Mouse (Mus musculus) CH12.LX (cell line): Measurements from ENCODE around the gene Ptpn6. TPM values are rescaled to one million over a fixed set of nuclear protein-coding genes. Genes with fewer than 3 reads are reported as not detected.

Experiments
- DNase-seq: peaks from one replicate; pipeline ENCODE4 v3.0.0-alpha.2; 2013; ENCODE audit errors: extremely low read depth
- H3K27ac ChIP-seq: 2 replicates; pipeline ENCODE4 v1.5.1; 2012; ENCODE audit warnings: low read depth, mild to moderate bottlenecking, control low read depth, moderate library complexity; ENCODE audit not compliant: insufficient read depth
- H3K27me3 ChIP-seq: replicated peaks from 2 replicates; pipeline ENCODE3; 2012; ENCODE audit warnings: inconsistent platforms
- H3K36me3 ChIP-seq, 2 experiments: replicated peaks in 1 of 2; 2 replicates each; pipeline versions ENCODE3 to v1.6.1; 2012; ENCODE audit warnings: inconsistent platforms in 1 of 2, low read length in 1 of 2, mild to moderate bottlenecking in 1 of 2, mixed read lengths in 1 of 2, moderate library complexity in 1 of 2; ENCODE audit not compliant: control insufficient read depth in 1 of 2, insufficient read depth in 1 of 2
- H3K4me1 ChIP-seq, 2 experiments: 2 replicates each; pipeline ENCODE4 v1.6.1; 2012; ENCODE audit warnings: inconsistent platforms in 1 of 2, moderate library complexity in 1 of 2; ENCODE audit not compliant: insufficient read depth in 2 of 2, control insufficient read depth in 1 of 2
- H3K4me2 ChIP-seq: 2 replicates; pipeline ENCODE4 v1.6.1; 2012; ENCODE audit warnings: low read depth, mild to moderate bottlenecking, control low read depth; ENCODE audit not compliant: poor library complexity, insufficient read depth, severe bottlenecking
- H3K4me3 ChIP-seq, 3 experiments: fragments of 150-350 bp in 1 of 3; sonication (generic) in 1 of 3; replicated peaks in 1 of 3; 2 replicates each; pipeline versions ENCODE3 to v1.5.1; 2011 to 2012; ENCODE audit warnings: low read depth in 2 of 3, low read length in 2 of 3, mild to moderate bottlenecking in 2 of 3, moderate library complexity in 2 of 3, control low read depth in 1 of 3, improper control_type of control experiment in 1 of 3, inconsistent platforms in 1 of 3, mixed read lengths in 1 of 3; ENCODE audit not compliant: poor library complexity in 1 of 3
- H3K79me2 ChIP-seq: replicated peaks from 2 replicates; pipeline ENCODE4 v1.6.1; 2012; ENCODE audit warnings: mild to moderate bottlenecking, moderate library complexity; ENCODE audit not compliant: control insufficient read depth, poor library complexity, insufficient read depth, severe bottlenecking; ENCODE audit errors: extremely low read depth
- H3K9ac ChIP-seq: 2 replicates; pipeline ENCODE4 v1.6.1; 2012; ENCODE audit warnings: low read depth, mild to moderate bottlenecking, control low read depth, moderate library complexity; ENCODE audit not compliant: insufficient read depth
- H3K9me3 ChIP-seq: replicated peaks from 2 replicates; pipeline ENCODE3; 2012; ENCODE audit warnings: low read length, inconsistent platforms, mixed read lengths
- BHLHE40 ChIP-seq: IDR thresholded peaks from 2 replicates; pipeline ENCODE4 v1.6.1; 2011; ENCODE audit warnings: mild to moderate bottlenecking, low read depth, low read length, improper control_type of control experiment
- CHD1 ChIP-seq: IDR thresholded peaks from 2 replicates; pipeline ENCODE4 v1.6.1; 2012; ENCODE audit warnings: low read depth, low read length, improper control_type of control experiment, inconsistent platforms
- CHD2 ChIP-seq: IDR thresholded peaks from 2 replicates; pipeline ENCODE4 v1.6.1; 2011; ENCODE audit warnings: low read length, improper control_type of control experiment
- CTCF ChIP-seq, 2 experiments: IDR thresholded peaks in 1 of 2; conservative IDR thresholded peaks in 1 of 2; 2 replicates each; pipeline ENCODE4 v1.5.1; 2011 to 2012; ENCODE audit warnings: low read depth in 2 of 2, low read length in 2 of 2, improper control_type of control experiment in 1 of 2, inconsistent platforms in 1 of 2, mild to moderate bottlenecking in 1 of 2, moderate library complexity in 1 of 2
- ELF1 ChIP-seq: IDR thresholded peaks from 2 replicates; pipeline ENCODE4 v1.6.1; 2014; ENCODE audit warnings: low read depth, mild to moderate bottlenecking, inconsistent platforms, low read length, improper control_type of control experiment
- EP300 ChIP-seq: IDR thresholded peaks from 2 replicates; pipeline ENCODE4 v1.6.1; 2011; ENCODE audit warnings: low read length, improper control_type of control experiment
- ETS1 ChIP-seq: conservative IDR thresholded peaks from 2 replicates; pipeline ENCODE4 v1.6.1; 2012; ENCODE audit warnings: low read depth, mild to moderate bottlenecking, inconsistent platforms, low read length, improper control_type of control experiment, moderate library complexity
- GABPA ChIP-seq: IDR thresholded peaks from 2 replicates; pipeline ENCODE4 v1.6.1; 2012; ENCODE audit warnings: low read depth, low read length, improper control_type of control experiment, inconsistent platforms; ENCODE audit not compliant: insufficient replicate concordance
- HCFC1 ChIP-seq: IDR thresholded peaks from 2 replicates; pipeline ENCODE4 v1.6.1; 2012; ENCODE audit warnings: low read depth, mild to moderate bottlenecking, inconsistent platforms, low read length, improper control_type of control experiment
- IRF4 ChIP-seq: IDR thresholded peaks from 2 replicates; pipeline ENCODE4 v1.6.1; 2014; ENCODE audit warnings: low read depth, mild to moderate bottlenecking, inconsistent platforms, low read length, improper control_type of control experiment
- JUND ChIP-seq: conservative IDR thresholded peaks from 2 replicates; pipeline ENCODE4 v1.6.1; 2011; ENCODE audit warnings: low read depth, low read length, improper control_type of control experiment
- KAT2A ChIP-seq: IDR thresholded peaks from 2 replicates; pipeline ENCODE4 v1.6.1; 2012; ENCODE audit warnings: low read length, improper control_type of control experiment, inconsistent platforms; ENCODE audit not compliant: insufficient replicate concordance
- MAFK ChIP-seq: IDR thresholded peaks from 2 replicates; pipeline ENCODE4 v1.6.1; 2011; ENCODE audit warnings: low read length, improper control_type of control experiment; ENCODE audit not compliant: insufficient replicate concordance
- MAX ChIP-seq: IDR thresholded peaks from 2 replicates; pipeline ENCODE4 v1.6.1; 2011; ENCODE audit warnings: low read length, improper control_type of control experiment
- MEF2A ChIP-seq: IDR thresholded peaks from 2 replicates; pipeline ENCODE4 v1.6.1; 2014; ENCODE audit warnings: low read depth, mild to moderate bottlenecking, inconsistent platforms, low read length, improper control_type of control experiment, borderline replicate concordance
- MXI1 ChIP-seq: IDR thresholded peaks from 2 replicates; pipeline ENCODE4 v1.6.1; 2011; ENCODE audit warnings: mild to moderate bottlenecking, low read depth, low read length, improper control_type of control experiment
- NELFE ChIP-seq: IDR thresholded peaks from 2 replicates; pipeline ENCODE4 v1.6.1; 2011; ENCODE audit warnings: low read depth, low read length, improper control_type of control experiment
- NRF1 ChIP-seq: IDR thresholded peaks from 2 replicates; pipeline ENCODE4 v1.6.1; 2014; ENCODE audit warnings: low read depth, mild to moderate bottlenecking, inconsistent platforms, low read length, improper control_type of control experiment, moderate library complexity
- PAX5 ChIP-seq: IDR thresholded peaks from 2 replicates; pipeline ENCODE4 v1.6.1; 2012; ENCODE audit warnings: low read length, inconsistent platforms, mixed read lengths
- POLR2A ChIP-seq: IDR thresholded peaks from 2 replicates; pipeline ENCODE4 v1.6.1; 2011; ENCODE audit warnings: low read depth, mild to moderate bottlenecking, improper control_type of control experiment, low read length
- POLR2AphosphoS2 ChIP-seq: IDR thresholded peaks from 2 replicates; pipeline ENCODE4 v1.6.1; 2011; ENCODE audit warnings: low read depth, low read length, improper control_type of control experiment
- RAD21 ChIP-seq: IDR thresholded peaks from 2 replicates; pipeline ENCODE4 v1.6.1; 2011; ENCODE audit warnings: low read depth, mild to moderate bottlenecking, low read length, improper control_type of control experiment, moderate library complexity
- RCOR1 ChIP-seq: conservative IDR thresholded peaks from 2 replicates; pipeline ENCODE4 v1.6.1; 2012; ENCODE audit warnings: low read depth, mild to moderate bottlenecking, inconsistent platforms, low read length, improper control_type of control experiment
- SIN3A ChIP-seq: IDR thresholded peaks from 2 replicates; pipeline ENCODE4 v1.6.1; 2012; ENCODE audit warnings: low read length, improper control_type of control experiment, inconsistent platforms
- SMC3 ChIP-seq: IDR thresholded peaks from 2 replicates; pipeline ENCODE4 v1.6.1; 2011; ENCODE audit warnings: low read depth, low read length, improper control_type of control experiment
- TBP ChIP-seq: conservative IDR thresholded peaks from 2 replicates; pipeline ENCODE4 v1.6.1; 2011; ENCODE audit warnings: low read depth, low read length, improper control_type of control experiment
- TCF12 ChIP-seq: IDR thresholded peaks from 2 replicates; pipeline ENCODE4 v1.6.1; 2014; ENCODE audit warnings: low read depth, mild to moderate bottlenecking, inconsistent platforms, low read length, improper control_type of control experiment
- UBTF ChIP-seq: IDR thresholded peaks from 2 replicates; pipeline ENCODE4 v1.6.1; 2012; ENCODE audit warnings: low read depth, mild to moderate bottlenecking, inconsistent platforms, low read length, improper control_type of control experiment, moderate library complexity
- USF1 ChIP-seq: IDR thresholded peaks from 2 replicates; pipeline ENCODE4 v1.6.1; 2014; ENCODE audit warnings: low read depth, mild to moderate bottlenecking, inconsistent platforms, low read length, improper control_type of control experiment
- ZC3H11A ChIP-seq: IDR thresholded peaks from 2 replicates; pipeline ENCODE4 v1.6.1; 2012; ENCODE audit warnings: low read depth, mild to moderate bottlenecking, inconsistent platforms, low read length, improper control_type of control experiment
- ZKSCAN1 ChIP-seq: IDR thresholded peaks from 2 replicates; pipeline ENCODE4 v1.6.1; 2012; ENCODE audit warnings: low read depth, inconsistent platforms, low read length, improper control_type of control experiment, borderline replicate concordance
- ZMIZ1 ChIP-seq: IDR thresholded peaks from 2 replicates; pipeline ENCODE4 v1.6.1; 2012; ENCODE audit warnings: low read depth, mild to moderate bottlenecking, inconsistent platforms, low read length, improper control_type of control experiment
- ZNF384 ChIP-seq: IDR thresholded peaks from 2 replicates; pipeline ENCODE4 v1.6.1; 2012; ENCODE audit warnings: low read depth, low read length, improper control_type of control experiment, inconsistent platforms
- dilution Hi-C: fragments of 300-500 bp; cut with MboI; formaldehyde crosslinking; loops from 2 replicates; pipeline ENCODE4 v1.14.3; 2020; ENCODE audit warnings: low sequenced_read_pairs; ENCODE audit not compliant: extremely low pct_unique_long_range_greater_than_20kb, extremely low pct_ligation_motif_present
- in situ Hi-C: fragments of 300-500 bp; cut with MboI; formaldehyde crosslinking; loops from 3 replicates; pipeline ENCODE4 v1.14.3; 2019; ENCODE audit warnings: low sequenced_read_pairs, low pct_ligation_motif_present, low pct_unique_long_range_greater_than_20kb, mixed read lengths
- polyA plus RNA-seq: library from polyadenylated mRNA; unstranded; fragments of >175 nt; gene quantifications from 2 replicates; pipeline ENCODE4 v1.2.1, GENCODE M21; 2012; ENCODE audit warnings: low read depth; ENCODE audit not compliant: insufficient read length
- total RNA-seq, 2 experiments: library from RNA; depleted of rRNA; stranded (reverse); fragments of 300-350 nt in 1 of 2; fragments of >200 nt in 1 of 2; gene quantifications; 2 replicates each; pipeline ENCODE4 v1.2.3; 2012 to 2014

Gene Ptpn6
- total and polyA plus RNA-seq, 3 experiments, result 247 to 585 (median 300) TPM

GRCm38 (mm10) chr6:124765951-124766350, 27.4 kb upstream of the Ptpn6 start:
- Histone ChIP-seq H3K36me3 (peaks cover 31 to 63% of the 10 kb centered on the region in 2 experiments), H3K27ac (no peak overlapping the region), H3K79me2 (no peaks in the 10 kb centered on the region), H3K9me3 (no peaks in the 10 kb centered on the region), H3K9ac (no peak overlapping the region), H3K4me1 (peaks cover 7 to 33% of the 10 kb centered on the region in 2 experiments), H3K27me3 (peaks cover 6% of the 10 kb centered on the region), H3K4me2 (no peak overlapping the region), H3K4me3 (no peak overlapping the region)
- DNase-seq, result no peak
- in situ Hi-C loops (no loop called here), dilution Hi-C loops (no loop called here)
- TF ChIP-seq POLR2AphosphoS2 (no peak), ETS1 (no peak), ZKSCAN1 (no peak), HCFC1 (no peak), KAT2A (no peak), TCF12 (no peak), SIN3A (no peak), MAX (no peak), MAFK (no peak)

GRCm38 (mm10) chr6:124759259-124759658, 20.7 kb upstream of the Ptpn6 start:
- no peaks in the 10 kb centered on the region for H3K9me3 ChIP-seq
- H3K27me3 ChIP-seq, result no peaks in the 10 kb centered on the region
- peaks cover 19 to 48% of the 10 kb centered on the region in 2 experiments for H3K36me3 ChIP-seq
- H3K4me2 ChIP-seq, result peak overlapping the region; percentile 79
- peak overlapping the region in 1 of 3 experiments; percentile 12 for H3K4me3 ChIP-seq
- peak; percentile 91 for DNase-seq
- peak overlapping the region; percentile 65 for H3K9ac ChIP-seq
- peaks cover 6% of the 10 kb centered on the region; the same call in 1 of the 2 replicates for H3K79me2 ChIP-seq
- peaks cover 5 to 38% of the 10 kb centered on the region in 2 experiments for H3K4me1 ChIP-seq
- H3K27ac ChIP-seq, result no peak overlapping the region
- dilution Hi-C loops (no loop called here), in situ Hi-C loops (no loop called here)
- 0 out of 2 replicates have a peak, but pooled peaks have one; percentile 18 for TF ChIP-seq ELF1
- TF ChIP-seq ZNF384, result no peak
- TF ChIP-seq MXI1, result no peak
- TF ChIP-seq CHD2, result no peak
- peak; percentile 30; the same call in 1 of the 2 replicates for TF ChIP-seq IRF4
- no peak for TF ChIP-seq USF1
- peak; percentile 91 to 98 for TF ChIP-seq CTCF (conservative IDR thresholded peaks at IDR 0.05 in 1 of 2, IDR thresholded peaks at IDR 0.05 in 1 of 2; ENCODE audit: low read depth in 2 of 2, low read length in 2 of 2)
- TF ChIP-seq CHD1, result no peak
- no peak for TF ChIP-seq KAT2A
- TF ChIP-seq ZKSCAN1, result no peak
- TF ChIP-seq RAD21, result peak; percentile 95
- peak; percentile 43; the same call in 1 of the 2 replicates for TF ChIP-seq POLR2A
- TF ChIP-seq PAX5, result no peak
- no peak; the same call in 1 of the 2 replicates for TF ChIP-seq ZC3H11A
- TF ChIP-seq JUND, result no peak
- TF ChIP-seq NELFE, result no peak
- TF ChIP-seq NRF1, result no peak
- TF ChIP-seq ETS1, result no peak
- TF ChIP-seq GABPA, result no peak
- TF ChIP-seq SIN3A, result no peak
- TF ChIP-seq RCOR1, result no peak
- TF ChIP-seq HCFC1, result peak; percentile 70
- TF ChIP-seq SMC3, result peak; percentile 86
- no peak for TF ChIP-seq ZMIZ1
- no peak for TF ChIP-seq MAX
- TF ChIP-seq UBTF, result 0 out of 2 replicates have a peak, but pooled peaks have one; percentile 40
- TF ChIP-seq BHLHE40, result no peak
- no peak for TF ChIP-seq EP300
- no peak for TF ChIP-seq MEF2A
- TF ChIP-seq POLR2AphosphoS2, result peak; percentile 56; the same call in 1 of the 2 replicates
- no peak for TF ChIP-seq TBP
